Mouse (Mus musculus): Measurements from ENCODE around the gene Clip3.

Clip3 gene

DNA sequence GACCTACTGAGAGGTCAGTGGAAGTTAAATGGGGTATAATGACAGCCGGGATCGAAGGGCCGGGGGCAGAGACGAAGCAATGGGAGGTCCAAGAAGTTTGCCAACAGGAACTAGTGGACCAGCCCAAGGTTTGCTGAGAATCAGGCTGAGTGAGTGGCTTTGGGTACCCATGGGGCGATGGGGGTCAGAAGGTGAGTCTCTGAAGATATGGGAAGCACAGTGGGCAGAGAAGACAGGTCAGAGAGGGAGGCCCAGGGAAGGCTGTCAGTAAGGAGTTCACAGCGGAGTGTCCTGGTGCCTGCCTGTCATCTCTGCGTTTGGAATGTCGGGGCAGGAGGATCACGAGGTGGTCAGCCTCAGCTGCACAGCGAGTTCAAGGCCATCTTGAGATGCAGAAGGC lies 36.9 kb downstream of the Clip3 start:
- DNase-seq, result no peak

DNA sequence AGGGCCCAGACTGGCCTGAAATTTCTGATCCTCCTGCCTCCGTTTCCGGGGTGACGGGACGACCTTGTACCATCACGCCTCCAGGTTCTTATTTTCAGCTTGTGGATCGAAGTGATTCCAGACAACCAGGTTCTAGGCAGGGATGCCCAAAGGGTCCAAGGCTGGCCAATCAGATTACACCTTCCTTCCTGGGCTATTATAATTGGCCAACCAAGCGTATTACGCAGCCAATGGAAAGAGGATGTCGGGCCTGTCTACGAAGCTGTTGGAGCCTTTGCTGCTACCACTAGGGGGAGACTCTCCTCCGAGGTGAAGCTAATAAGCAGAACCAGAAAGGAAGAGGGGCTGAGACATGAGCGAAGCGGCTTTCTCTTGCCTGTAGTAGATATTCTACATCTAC lies 40.4 kb downstream of the Clip3 start:
- peak; percentile 84 for DNase-seq

DNA sequence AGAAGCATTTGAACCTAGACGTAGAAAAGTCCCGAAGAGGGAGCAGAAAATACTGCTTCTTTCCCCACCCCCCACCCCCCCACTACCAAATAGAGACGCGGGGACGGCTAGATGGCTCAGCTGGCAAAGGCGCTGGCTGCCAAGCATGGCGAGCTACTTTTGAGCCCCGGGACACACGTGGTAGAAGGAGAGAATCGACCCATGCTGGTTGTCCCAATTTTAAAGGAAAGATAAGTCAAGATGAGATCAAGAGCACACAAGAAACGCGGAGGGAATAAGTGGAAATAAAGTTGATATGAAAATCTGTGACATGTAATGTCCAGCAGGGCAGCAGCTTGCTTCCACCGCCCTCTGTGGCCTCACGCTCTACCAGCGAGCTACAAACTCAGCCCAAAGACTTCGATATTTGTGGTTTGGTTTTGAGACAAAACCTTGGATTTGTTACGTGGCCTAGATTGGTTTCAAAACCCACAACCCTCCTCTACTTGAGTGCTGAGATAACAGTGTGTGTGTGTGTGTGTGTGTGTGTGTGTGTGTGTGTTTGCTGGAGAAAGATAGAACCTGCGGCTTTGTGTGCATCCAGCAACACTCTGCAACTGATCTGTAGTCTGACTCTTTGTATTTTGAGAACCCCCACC lies 41.2 kb downstream of the Clip3 start:
- no peak for DNase-seq

DNA sequence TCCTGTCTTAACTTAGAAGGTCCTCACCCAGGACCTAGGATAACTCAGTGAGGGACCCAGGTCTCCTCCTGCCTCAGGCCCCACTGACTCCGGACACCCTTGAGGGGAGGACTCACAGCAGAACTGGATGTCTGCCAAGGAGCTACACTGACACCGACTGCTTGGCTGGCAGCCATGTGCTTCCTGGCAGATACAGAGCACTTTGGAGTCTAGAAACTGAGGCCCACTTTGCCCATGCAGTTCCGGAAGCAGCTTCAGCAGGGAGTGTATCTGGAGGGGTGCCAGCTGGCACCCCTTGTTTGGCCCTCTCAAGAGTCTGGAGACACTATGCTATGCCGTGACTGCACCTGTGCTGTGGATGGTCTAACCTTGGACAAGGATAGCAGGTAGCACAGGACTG lies 41.9 kb downstream of the Clip3 start:
- peak; percentile 55 for DNase-seq

DNA sequence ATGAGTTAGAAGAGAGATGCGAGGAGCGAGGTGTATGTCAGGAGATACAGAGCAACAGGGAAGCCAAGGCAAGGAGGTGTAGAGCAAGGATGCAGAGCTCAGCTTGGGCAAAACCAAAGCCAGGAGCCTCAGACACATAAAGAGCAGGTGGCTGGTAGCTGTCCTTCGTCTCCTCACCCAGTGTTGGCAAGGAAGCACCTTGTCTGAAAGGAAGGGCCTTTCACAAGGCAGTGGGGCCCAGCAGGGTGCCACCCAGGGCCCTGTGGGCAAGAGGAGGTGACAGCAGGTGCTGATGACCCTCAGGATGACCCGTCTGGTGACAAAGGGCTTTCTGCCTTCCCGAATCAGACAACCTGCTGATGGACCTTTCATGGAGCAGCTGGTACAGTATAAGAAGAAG lies 43.0 kb downstream of the Clip3 start:
- no peak for DNase-seq

DNA sequence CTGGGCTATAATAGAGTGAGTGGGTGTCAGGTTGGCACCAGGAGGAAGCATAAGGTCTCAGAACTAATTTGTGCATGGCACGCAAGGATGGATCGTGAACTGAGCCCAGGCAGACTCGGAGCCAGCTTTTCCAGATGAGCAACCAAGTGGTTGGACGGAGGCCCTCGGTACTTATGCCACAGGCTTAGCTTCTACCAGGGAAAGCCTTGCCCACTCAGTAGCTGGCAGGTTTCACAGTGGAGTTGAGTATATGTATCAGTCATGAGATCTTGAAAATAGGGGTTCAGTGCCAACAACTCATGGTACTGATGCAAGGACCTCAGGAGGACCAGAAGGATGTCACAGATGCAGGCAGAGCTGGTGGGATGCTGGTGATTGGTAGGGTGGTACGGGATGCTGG lies 44.2 kb downstream of the Clip3 start:
- DNase-seq, result no peak

DNA sequence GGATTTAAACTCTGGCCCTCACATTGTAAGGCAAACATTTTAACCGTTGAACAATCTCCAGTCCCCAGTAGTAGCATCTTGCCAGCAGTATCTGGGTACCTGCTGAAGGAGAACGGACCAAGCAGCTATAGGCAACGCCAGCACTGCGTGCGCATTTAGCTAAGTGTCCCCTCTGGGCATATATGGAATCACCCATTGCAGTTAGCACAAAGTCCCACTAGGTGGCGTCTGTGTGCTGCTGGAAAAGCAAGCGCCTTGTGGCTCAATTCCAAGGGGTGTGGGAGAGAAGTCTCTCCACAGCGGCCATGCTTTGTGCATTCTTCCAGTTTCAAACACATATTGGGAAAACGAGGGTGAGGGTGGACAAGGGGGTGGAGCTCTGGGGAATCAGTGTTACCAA lies 44.9 kb downstream of the Clip3 start:
- peak; percentile 77 for DNase-seq

DNA sequence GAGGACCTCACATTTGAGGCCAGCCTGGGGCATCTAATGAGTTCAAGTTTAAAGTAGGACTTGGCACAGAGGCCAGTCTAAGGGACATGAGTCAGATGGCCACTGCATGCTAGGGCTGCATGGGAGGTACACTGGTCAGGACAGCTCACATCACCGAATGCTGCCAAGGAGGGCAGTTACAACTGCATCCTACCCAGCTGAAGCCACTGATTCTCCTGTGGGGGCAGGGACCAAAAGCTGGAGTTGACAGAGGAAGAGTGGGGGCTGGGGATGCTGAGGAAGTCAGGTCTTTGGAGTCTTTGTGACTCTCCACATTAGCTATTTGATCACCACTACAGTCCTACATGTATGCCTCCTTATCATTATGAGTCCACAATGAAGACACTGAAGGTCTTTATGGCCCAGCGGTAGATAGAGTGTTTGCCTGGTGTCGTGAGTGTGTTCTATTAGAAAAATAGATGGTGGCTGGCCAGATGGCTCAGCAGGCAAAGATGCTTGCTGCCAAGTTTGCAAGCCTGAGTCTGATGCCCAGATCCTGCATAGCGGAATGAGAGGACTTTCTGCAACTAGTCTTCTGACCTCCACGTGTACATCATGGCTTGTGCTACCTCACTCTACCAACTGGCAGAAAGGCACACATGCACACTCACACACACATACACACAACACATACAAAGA lies 48.0 kb downstream of the Clip3 start:
- DNase-seq, result no peak

DNA sequence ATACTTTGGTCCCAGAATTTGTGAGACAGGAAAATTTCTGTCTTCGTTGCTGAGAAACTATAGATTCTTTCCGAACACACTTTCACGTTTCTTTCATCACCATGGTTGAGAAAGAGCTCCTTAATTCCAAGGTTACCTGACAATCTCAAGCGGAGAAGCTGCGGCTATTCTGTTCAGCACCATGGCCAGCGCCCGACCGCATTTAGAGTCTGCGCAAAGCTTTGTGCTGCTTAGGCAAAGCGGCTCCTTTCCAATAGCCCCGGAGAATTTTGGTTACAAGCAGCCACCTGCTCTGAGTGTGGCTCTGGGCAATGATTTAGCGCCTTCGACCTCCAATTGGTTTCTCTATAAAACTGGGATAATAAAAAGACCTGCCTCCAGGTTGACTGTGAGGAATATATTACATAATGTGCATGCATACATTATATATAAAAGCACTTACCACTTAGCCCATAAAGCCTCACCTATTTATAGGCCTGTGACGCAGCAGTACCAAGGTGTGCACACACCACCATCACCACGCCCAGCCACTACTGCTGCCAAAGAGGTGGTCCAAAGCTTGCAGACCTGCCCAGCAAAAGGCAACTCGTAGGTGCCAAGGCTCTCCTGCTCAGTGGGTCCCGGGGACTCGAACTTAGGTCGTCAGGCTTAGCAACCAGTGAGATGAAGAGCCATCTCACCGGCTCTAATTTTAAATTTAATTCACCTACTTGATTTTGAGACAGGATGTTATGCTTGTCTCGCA lies 55.3 kb downstream of the Clip3 start:
- peak; percentile 75 for DNase-seq

DNA sequence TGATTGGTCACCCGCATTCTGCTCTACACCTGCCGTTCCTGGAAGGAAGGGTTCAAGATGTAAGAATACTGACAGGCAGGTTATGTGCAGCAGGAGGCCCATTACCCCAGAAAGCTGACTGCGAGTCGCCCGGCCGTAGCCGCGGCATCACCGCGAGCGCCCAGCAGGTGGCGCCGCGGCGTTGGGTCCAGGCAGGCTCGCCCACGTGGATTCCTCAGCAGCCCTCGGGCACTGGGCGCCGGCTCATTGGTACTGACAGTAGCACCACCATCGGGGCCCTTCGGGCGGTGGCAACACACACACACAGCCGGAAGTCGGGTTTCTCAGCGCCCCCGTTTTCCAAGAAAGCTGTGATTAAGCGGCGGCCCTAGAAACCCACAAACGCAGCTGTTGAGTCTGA lies 56.3 kb downstream of the Clip3 start:
- DNase-seq, result peak; percentile 71

DNA sequence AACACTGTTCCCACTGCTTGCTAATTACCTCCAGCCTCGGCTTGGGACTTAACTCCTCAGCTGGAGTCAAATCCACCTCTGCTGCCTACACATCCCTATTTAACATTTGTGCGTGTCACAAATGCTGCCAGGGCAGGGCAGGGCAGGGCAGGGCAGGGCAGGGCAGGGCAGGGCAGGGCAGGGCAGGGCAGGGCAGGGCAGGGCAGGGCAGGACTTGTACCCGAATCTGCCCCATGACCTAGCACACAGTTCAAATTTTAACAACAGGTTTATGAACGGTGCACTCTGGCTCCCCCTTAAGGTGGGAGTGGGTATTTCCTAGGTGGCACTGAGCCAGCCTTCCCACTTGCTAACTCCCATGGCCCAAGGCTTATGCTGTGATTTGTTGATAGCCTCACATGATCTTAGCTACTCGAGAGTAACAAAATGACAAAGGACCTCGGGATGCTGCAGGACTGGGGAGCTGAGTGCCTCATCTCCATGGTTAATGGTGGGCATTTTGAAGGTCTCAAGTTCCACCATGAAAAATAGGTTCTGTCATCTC lies 61.8 kb downstream of the Clip3 start:
- DNase-seq, result peak; percentile 71

DNA sequence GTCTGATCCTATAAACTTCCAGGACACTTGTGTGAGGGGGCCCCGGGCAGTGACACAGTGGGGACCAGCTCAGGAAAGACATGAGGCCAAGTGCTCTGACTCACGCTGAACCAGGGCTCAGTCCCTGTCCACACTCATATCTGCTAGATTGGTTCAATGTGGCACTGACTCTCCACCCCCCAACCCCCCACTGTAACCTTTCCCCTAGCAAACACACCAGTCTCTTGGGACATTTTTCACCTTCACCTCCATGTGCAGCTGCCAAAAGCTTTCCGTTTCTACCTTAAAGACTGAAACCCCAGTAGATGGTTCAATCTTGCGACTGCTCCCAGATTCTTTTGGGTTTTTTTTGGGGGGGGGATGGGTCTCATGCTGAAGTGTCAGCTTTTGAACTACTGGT lies 62.5 kb downstream of the Clip3 start:
- no peak for DNase-seq

All from thymus, postnatal 14 days (tissue).